Mouse (Mus musculus): ENCODE measurements around the gene Lrmda. TPM values are rescaled to one million over a fixed set of nuclear protein-coding genes. Genes with fewer than 3 reads are reported as not detected.
"Not testable (repeated sequence)": the region's sequence is repeated elsewhere in the genome, so short reads cannot be mapped to it uniquely, and the experiment has no call there.

Lrmda gene
- total RNA-seq, 2 experiments from 2014 or later, result 0.27 TPM; not detected in 1

- no peak for DNase-seq (ENCODE audit: extremely low spot score in 1 of 2, low spot score in 1 of 2)
Observed at GRCm38 (mm10) chr14:22553717-22554116, 534.2 kb downstream of the Lrmda start.

- DNase-seq (ENCODE audit: extremely low spot score in 1 of 2, low spot score in 1 of 2), result no peak
Observed at GRCm38 (mm10) chr14:22572486-22572885, 553.0 kb downstream of the Lrmda start.

- DNase-seq (ENCODE audit: extremely low spot score in 1 of 2, low spot score in 1 of 2), result no peak
Observed at GRCm38 (mm10) chr14:22573585-22573984, 554.1 kb downstream of the Lrmda start.

- DNase-seq (ENCODE audit: extremely low spot score in 1 of 2, low spot score in 1 of 2), result no peak
Observed at GRCm38 (mm10) chr14:22574006-22574405, 554.5 kb downstream of the Lrmda start.

GRCm38 (mm10) chr14:22576441-22576840 is 556.9 kb downstream of the Lrmda start:
- no peak for DNase-seq (ENCODE audit: extremely low spot score in 1 of 2, low spot score in 1 of 2)

- DNase-seq (ENCODE audit: extremely low spot score in 1 of 2, low spot score in 1 of 2), result peak in 1 of 2 experiments; percentile 36
Observed at GRCm38 (mm10) chr14:22577411-22578037, 558.0 kb downstream of the Lrmda start.

- peak; percentile 84 to 96 for DNase-seq (ENCODE audit: extremely low spot score in 1 of 2, low spot score in 1 of 2)
Observed at GRCm38 (mm10) chr14:22578224-22578623, 558.7 kb downstream of the Lrmda start.

- DNase-seq (ENCODE audit: extremely low spot score in 1 of 2, low spot score in 1 of 2), result no peak
Observed at GRCm38 (mm10) chr14:22578986-22579385, 559.5 kb downstream of the Lrmda start.

- DNase-seq (ENCODE audit: extremely low spot score in 1 of 2, low spot score in 1 of 2), result no peak
Observed at GRCm38 (mm10) chr14:22582065-22582464, 562.6 kb downstream of the Lrmda start.

- no peak for DNase-seq (ENCODE audit: extremely low spot score in 1 of 2, low spot score in 1 of 2)
Observed at GRCm38 (mm10) chr14:22586281-22586680, 566.8 kb downstream of the Lrmda start.

- DNase-seq (ENCODE audit: extremely low spot score in 1 of 2, low spot score in 1 of 2), result no peak
Observed at GRCm38 (mm10) chr14:22586796-22587195, 567.3 kb downstream of the Lrmda start.

- DNase-seq (ENCODE audit: extremely low spot score in 1 of 2, low spot score in 1 of 2), result no peak
Observed at GRCm38 (mm10) chr14:22587285-22587957, 567.9 kb downstream of the Lrmda start.

GRCm38 (mm10) chr14:22587958-22588296 is 568.4 kb downstream of the Lrmda start:
- DNase-seq (ENCODE audit: extremely low spot score in 1 of 2, low spot score in 1 of 2), result no peak

- DNase-seq (ENCODE audit: extremely low spot score in 1 of 2, low spot score in 1 of 2), result not testable (repeated sequence)
Observed at GRCm38 (mm10) chr14:22588394-22588793, 568.9 kb downstream of the Lrmda start.

GRCm38 (mm10) chr14:22589503-22590215 is 570.1 kb downstream of the Lrmda start:
- no peak for DNase-seq (ENCODE audit: extremely low spot score in 1 of 2, low spot score in 1 of 2)

GRCm38 (mm10) chr14:22591186-22591585 is 571.7 kb downstream of the Lrmda start:
- DNase-seq (ENCODE audit: extremely low spot score in 1 of 2, low spot score in 1 of 2), result no peak

- DNase-seq (ENCODE audit: extremely low spot score in 1 of 2, low spot score in 1 of 2), result no peak
Observed at GRCm38 (mm10) chr14:22597508-22597907, 578.0 kb downstream of the Lrmda start.

GRCm38 (mm10) chr14:22598638-22599037 is 579.1 kb downstream of the Lrmda start:
- DNase-seq (ENCODE audit: extremely low spot score in 1 of 2, low spot score in 1 of 2), result no peak

GRCm38 (mm10) chr14:22600166-22600565 is 580.7 kb downstream of the Lrmda start:
- DNase-seq (ENCODE audit: extremely low spot score in 1 of 2, low spot score in 1 of 2), result no peak

GRCm38 (mm10) chr14:22602308-22602707 is 582.8 kb downstream of the Lrmda start:
- no peak for DNase-seq (ENCODE audit: extremely low spot score in 1 of 2, low spot score in 1 of 2)

- DNase-seq (ENCODE audit: extremely low spot score in 1 of 2, low spot score in 1 of 2), result no peak
Observed at GRCm38 (mm10) chr14:22608599-22608998, 589.1 kb downstream of the Lrmda start.
